Mouse (Mus musculus) cortical plate, adult 2 months (tissue): Measurements from ENCODE around the gene Lamtor4.

Experiments used
- CTCF ChIP-seq: fragments of 200-500 bp; IDR thresholded peaks from 2 replicates; pipeline ENCODE4 v1.5.1; 2011; ENCODE audit warnings: mild to moderate bottlenecking, control low read depth, low read length; ENCODE audit not compliant: insufficient read depth; ENCODE audit errors: extremely low read depth
- POLR2A ChIP-seq: fragments of 200-500 bp; IDR thresholded peaks from 2 replicates; pipeline ENCODE4 v1.6.1; 2011; ENCODE audit warnings: mild to moderate bottlenecking, low read length, control low read depth; ENCODE audit not compliant: insufficient read depth; ENCODE audit errors: extremely low read depth

DNA sequence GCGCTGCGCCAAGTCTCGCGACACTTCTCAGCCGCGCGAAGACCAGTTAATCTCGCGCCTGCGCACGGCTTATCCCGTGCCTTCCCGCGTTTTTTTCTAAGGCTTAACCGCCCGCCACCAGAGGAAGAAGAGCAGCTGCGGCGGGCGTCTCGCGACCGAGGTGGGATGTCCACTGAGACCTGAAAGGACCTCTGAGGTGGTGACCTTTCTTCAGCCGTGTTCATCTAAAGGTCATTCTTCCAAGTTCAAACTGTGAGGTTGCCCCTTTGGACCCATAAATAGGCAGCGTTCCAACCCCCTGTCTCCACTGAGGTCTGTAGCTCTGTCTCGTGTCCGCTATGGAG, 25.1 kb downstream of the Lamtor4 start:
- TF ChIP-seq CTCF (no peak), POLR2A (no peak)
